Mouse (Mus musculus): ENCODE data around the gene 4930438A08Rik. TPM values are rescaled to one million over a fixed set of nuclear protein-coding genes. Genes with fewer than 3 reads are reported as not detected.
"Not testable (repeated sequence)": the region's sequence is repeated elsewhere in the genome, so short reads cannot be mapped to it uniquely, and the experiment has no call there.

The 4930438A08Rik gene
- polyA plus RNA-seq (2015; fragmentation: Nextera tagmentation; extraction: Ambion mirVana) = 0.08 TPM in 1 of 2 replicates, not detected in the other

- H3K9ac ChIP-seq (ENCODE audit: low read length) = no peak within 1 kb of the TSS
- H3K27ac ChIP-seq (ENCODE audit: low read length) = no peak within 1 kb of the TSS
- no peak for ATAC-seq (replicated peaks; ENCODE audit: extremely low read depth, insufficient read depth, low FRiP score)
- H3K9me3 ChIP-seq (replicated peaks; ENCODE audit: control insufficient read depth, low read length) = no peaks in the 10 kb centered on the region
- no peaks in the 10 kb centered on the region for H3K4me1 ChIP-seq (ENCODE audit: control insufficient read depth, insufficient read depth, low read length)
- H3K4me2 ChIP-seq (ENCODE audit: low read depth, low read length) = no peak within 1 kb of the TSS
- 50% methylated on average over 2 of the region's 2 CpGs for WGBS
- H3K27me3 ChIP-seq (ENCODE audit: control insufficient read depth, insufficient read depth, low read length) = no peaks in the 10 kb centered on the region; the same call in 1 of the 2 replicates
- no peaks in the 10 kb centered on the region for H3K36me3 ChIP-seq (ENCODE audit: control insufficient read depth, insufficient read depth)
- no peak within 1 kb of the TSS for H3K4me3 ChIP-seq (ENCODE audit: low read length)
Measured at GRCm38 (mm10) chr11:58274572-58274971, at the start of gene 4930438A08Rik. TSS of gene 4930438A08Rik (plus strand) at chr11:58274799.

- not testable (repeated sequence) for H3K27ac ChIP-seq (ENCODE audit: low read length); H3K4me2 ChIP-seq (ENCODE audit: low read depth, low read length); H3K9ac ChIP-seq (ENCODE audit: low read length); H3K4me3 ChIP-seq (ENCODE audit: low read length); H3K27me3 ChIP-seq (ENCODE audit: control insufficient read depth, insufficient read depth, low read length); ATAC-seq (replicated peaks; ENCODE audit: extremely low read depth, insufficient read depth, low FRiP score); H3K9me3 ChIP-seq (replicated peaks; ENCODE audit: control insufficient read depth, low read length); H3K36me3 ChIP-seq (ENCODE audit: control insufficient read depth, insufficient read depth)
- WGBS = 74% methylated on average over 2 of the region's 2 CpGs
- peaks cover 19% of the 10 kb centered on the region for H3K4me1 ChIP-seq (ENCODE audit: control insufficient read depth, insufficient read depth, low read length)
Measured at GRCm38 (mm10) chr11:58224872-58225271, 49.7 kb upstream of the 4930438A08Rik start.

- 7% methylated on average over 5 of the region's 5 CpGs for WGBS
- Histone ChIP-seq H3K4me1 (ENCODE audit: control insufficient read depth, insufficient read depth, low read length) (peaks cover 19% of the 10 kb centered on the region), H3K27ac (ENCODE audit: low read length) (0 out of 2 replicates have a peak overlapping the region, but pooled peaks have one; percentile 50), H3K9ac (ENCODE audit: low read length) (no peak overlapping the region), H3K4me3 (ENCODE audit: low read length) (no peak overlapping the region), H3K27me3 (ENCODE audit: control insufficient read depth, insufficient read depth, low read length) (no peaks in the 10 kb centered on the region), H3K4me2 (ENCODE audit: low read depth, low read length) (peak overlapping the region; percentile 47; the same call in 1 of the 2 replicates), H3K36me3 (ENCODE audit: control insufficient read depth, insufficient read depth) (no peaks in the 10 kb centered on the region), H3K9me3 (replicated peaks; ENCODE audit: control insufficient read depth, low read length) (no peaks in the 10 kb centered on the region)
- ATAC-seq (replicated peaks; ENCODE audit: extremely low read depth, insufficient read depth, low FRiP score) = peak; percentile 59; the same call in 1 of the 2 replicates
Measured at GRCm38 (mm10) chr11:58225655-58226054, 48.9 kb upstream of the 4930438A08Rik start.

- H3K27me3 ChIP-seq (ENCODE audit: control insufficient read depth, insufficient read depth, low read length) = no peaks in the 10 kb centered on the region
- H3K4me3 ChIP-seq (ENCODE audit: low read length) = no peak overlapping the region
- no peaks in the 10 kb centered on the region for H3K9me3 ChIP-seq (replicated peaks; ENCODE audit: control insufficient read depth, low read length)
- no peaks in the 10 kb centered on the region for H3K36me3 ChIP-seq (ENCODE audit: control insufficient read depth, insufficient read depth)
- ATAC-seq (replicated peaks; ENCODE audit: extremely low read depth, insufficient read depth, low FRiP score) = no peak
- no peak overlapping the region for H3K9ac ChIP-seq (ENCODE audit: low read length)
- no peak overlapping the region for H3K27ac ChIP-seq (ENCODE audit: low read length)
- peaks cover 19% of the 10 kb centered on the region for H3K4me1 ChIP-seq (ENCODE audit: control insufficient read depth, insufficient read depth, low read length)
- no peak overlapping the region for H3K4me2 ChIP-seq (ENCODE audit: low read depth, low read length)
Measured at GRCm38 (mm10) chr11:58226425-58226824, 48.2 kb upstream of the 4930438A08Rik start.

- not testable (repeated sequence) for ATAC-seq (replicated peaks; ENCODE audit: extremely low read depth, insufficient read depth, low FRiP score); H3K27me3 ChIP-seq (ENCODE audit: control insufficient read depth, insufficient read depth, low read length); H3K9ac ChIP-seq (ENCODE audit: low read length); H3K4me3 ChIP-seq (ENCODE audit: low read length); H3K36me3 ChIP-seq (ENCODE audit: control insufficient read depth, insufficient read depth); H3K4me2 ChIP-seq (ENCODE audit: low read depth, low read length); H3K27ac ChIP-seq (ENCODE audit: low read length); H3K9me3 ChIP-seq (replicated peaks; ENCODE audit: control insufficient read depth, low read length)
- peaks cover 17% of the 10 kb centered on the region for H3K4me1 ChIP-seq (ENCODE audit: control insufficient read depth, insufficient read depth, low read length)
- 98% methylated on average over 2 of the region's 2 CpGs for WGBS
Measured at GRCm38 (mm10) chr11:58228021-58228420, 46.6 kb upstream of the 4930438A08Rik start.

GRCm38 (mm10) chr11:58230396-58230910 lies 44.1 kb upstream of the 4930438A08Rik start:
- WGBS = 47% methylated on average over 16 of the region's 16 CpGs

GRCm38 (mm10) chr11:58231156-58231555 lies 43.4 kb upstream of the 4930438A08Rik start:
- no peaks in the 10 kb centered on the region for H3K9me3 ChIP-seq (replicated peaks; ENCODE audit: control insufficient read depth, low read length)
- H3K4me1 ChIP-seq (ENCODE audit: control insufficient read depth, insufficient read depth, low read length) = no peaks in the 10 kb centered on the region
- no peak overlapping the region for H3K9ac ChIP-seq (ENCODE audit: low read length)
- no peak overlapping the region for H3K27ac ChIP-seq (ENCODE audit: low read length)
- ATAC-seq (replicated peaks; ENCODE audit: extremely low read depth, insufficient read depth, low FRiP score) = no peak
- H3K4me3 ChIP-seq (ENCODE audit: low read length) = no peak overlapping the region
- no peaks in the 10 kb centered on the region for H3K27me3 ChIP-seq (ENCODE audit: control insufficient read depth, insufficient read depth, low read length)
- no peak overlapping the region for H3K4me2 ChIP-seq (ENCODE audit: low read depth, low read length)
- WGBS = 78% methylated on average over 8 of the region's 8 CpGs
- no peaks in the 10 kb centered on the region for H3K36me3 ChIP-seq (ENCODE audit: control insufficient read depth, insufficient read depth)

More at GRCm38 (mm10) chr11:58230396-58230910, 44.1 kb upstream of the 4930438A08Rik start:
- no peak overlapping the region for H3K4me2 ChIP-seq (ENCODE audit: low read depth, low read length)
- H3K9ac ChIP-seq (ENCODE audit: low read length) = no peak overlapping the region
- H3K27ac ChIP-seq (ENCODE audit: low read length) = no peak overlapping the region
- no peak for ATAC-seq (replicated peaks; ENCODE audit: extremely low read depth, insufficient read depth, low FRiP score)
- no peaks in the 10 kb centered on the region for H3K27me3 ChIP-seq (ENCODE audit: control insufficient read depth, insufficient read depth, low read length)
- no peak overlapping the region for H3K4me3 ChIP-seq (ENCODE audit: low read length)
- H3K36me3 ChIP-seq (ENCODE audit: control insufficient read depth, insufficient read depth) = no peaks in the 10 kb centered on the region
- peaks cover 4% of the 10 kb centered on the region for H3K4me1 ChIP-seq (ENCODE audit: control insufficient read depth, insufficient read depth, low read length)
- no peaks in the 10 kb centered on the region for H3K9me3 ChIP-seq (replicated peaks; ENCODE audit: control insufficient read depth, low read length)

- ATAC-seq (replicated peaks; ENCODE audit: extremely low read depth, insufficient read depth, low FRiP score); H3K36me3 ChIP-seq (ENCODE audit: control insufficient read depth, insufficient read depth); H3K27me3 ChIP-seq (ENCODE audit: control insufficient read depth, insufficient read depth, low read length); H3K9me3 ChIP-seq (replicated peaks; ENCODE audit: control insufficient read depth, low read length); H3K27ac ChIP-seq (ENCODE audit: low read length); H3K4me3 ChIP-seq (ENCODE audit: low read length); H3K9ac ChIP-seq (ENCODE audit: low read length); H3K4me2 ChIP-seq (ENCODE audit: low read depth, low read length); H3K4me1 ChIP-seq (ENCODE audit: control insufficient read depth, insufficient read depth, low read length): not testable (repeated sequence)
- 80% methylated on average over 3 of the region's 3 CpGs for WGBS
Measured at GRCm38 (mm10) chr11:58234551-58234950, 40.0 kb upstream of the 4930438A08Rik start.

GRCm38 (mm10) chr11:58235152-58235551 lies 39.4 kb upstream of the 4930438A08Rik start:
- no peak overlapping the region for H3K4me3 ChIP-seq (ENCODE audit: low read length)
- no peaks in the 10 kb centered on the region for H3K9me3 ChIP-seq (replicated peaks; ENCODE audit: control insufficient read depth, low read length)
- no peaks in the 10 kb centered on the region for H3K27me3 ChIP-seq (ENCODE audit: control insufficient read depth, insufficient read depth, low read length)
- no peaks in the 10 kb centered on the region for H3K36me3 ChIP-seq (ENCODE audit: control insufficient read depth, insufficient read depth)
- no peak overlapping the region for H3K9ac ChIP-seq (ENCODE audit: low read length)
- H3K4me1 ChIP-seq (ENCODE audit: control insufficient read depth, insufficient read depth, low read length) = 0 out of 2 replicates have a peak, but pooled peaks cover 3% of the 10 kb centered on the region
- ATAC-seq (replicated peaks; ENCODE audit: extremely low read depth, insufficient read depth, low FRiP score) = no peak
- no peak overlapping the region for H3K4me2 ChIP-seq (ENCODE audit: low read depth, low read length)
- 17% methylated on average over 6 of the region's 6 CpGs for WGBS
- no peak overlapping the region for H3K27ac ChIP-seq (ENCODE audit: low read length)
